Mouse (Mus musculus) A20 (cell line): ENCODE measurements at regions not wholly inside any gene's neighbourhood (a gene's known extent, or its start where the extent isn't known, plus 50 kb on each side); places are given as distances from the start of the nearest gene placed in this dataset.
A peak's percentile ranks its signal among the peaks of the same experiment; 100 is the strongest.

ENCODE experiments used
- DNase-seq: peaks from one replicate; pipeline ENCODE4 v3.0.0-alpha.2; 2011; ENCODE audit warnings: low read depth, low spot score

GRCm38 (mm10) chr6:15501063-15501462 lies 219.4 kb upstream of the Mdfic start:
- DNase-seq = no peak

GRCm38 (mm10) chr6:15509314-15509713 lies 211.1 kb upstream of the Mdfic start:
- DNase-seq = no peak

- peak; percentile 52 for DNase-seq
Measured at GRCm38 (mm10) chr6:15537279-15537678, 183.2 kb upstream of the Mdfic start.

DNA sequence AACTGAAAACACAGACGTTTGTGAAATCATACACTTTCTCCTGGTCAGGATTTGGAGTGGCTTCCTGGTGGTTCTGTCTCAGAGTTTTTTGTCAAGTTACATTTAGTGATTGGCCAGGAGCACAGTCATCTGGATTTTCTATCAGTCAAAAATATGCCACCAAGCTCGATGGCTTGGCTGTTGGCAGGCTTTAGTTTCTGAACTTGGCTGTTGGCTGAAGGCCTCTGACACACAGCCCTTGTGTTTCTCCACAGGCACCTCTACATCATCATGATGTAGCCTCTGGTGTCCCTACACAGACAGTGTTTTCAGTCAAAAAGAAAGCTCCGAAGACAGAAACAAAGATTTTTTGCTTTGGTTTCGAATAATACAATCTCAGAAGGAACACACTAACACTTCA lies 178.5 kb upstream of the Mdfic start:
- DNase-seq = no peak

DNA sequence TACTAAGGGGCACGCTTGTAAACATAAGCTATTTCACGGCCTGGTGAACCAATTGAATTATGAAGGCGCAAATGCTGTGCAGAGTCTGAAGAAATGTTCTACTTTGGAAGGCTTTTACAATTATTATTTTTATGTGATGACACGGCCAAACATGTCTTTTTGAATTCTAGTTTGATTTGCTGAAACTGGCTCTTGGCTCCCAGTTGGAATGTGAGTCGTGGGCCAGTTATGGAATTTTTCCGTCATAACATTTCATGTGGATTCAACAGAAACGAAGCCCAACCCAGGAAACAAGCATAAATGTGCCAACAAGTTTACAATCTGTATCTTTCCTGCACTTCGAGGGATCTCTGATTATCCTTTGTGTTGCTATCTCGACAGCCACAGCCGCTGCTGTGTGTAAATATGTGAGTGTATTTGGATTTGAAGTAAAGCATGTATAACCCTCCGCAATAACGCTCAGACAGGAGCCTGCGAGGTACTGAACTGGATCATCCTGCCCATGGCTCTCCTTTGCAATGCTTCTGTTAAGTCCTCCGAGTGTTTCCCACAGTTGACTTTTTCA lies 176.9 kb upstream of the Mdfic start:
- DNase-seq = no peak

GRCm38 (mm10) chr6:15548833-15549232 lies 171.6 kb upstream of the Mdfic start:
- DNase-seq = no peak

GRCm38 (mm10) chr6:15592780-15593179 lies 127.7 kb upstream of the Mdfic start:
- peak; percentile 27 for DNase-seq

- no peak for DNase-seq
Measured at GRCm38 (mm10) chr6:15597226-15597983, 123.1 kb upstream of the Mdfic start.

DNA sequence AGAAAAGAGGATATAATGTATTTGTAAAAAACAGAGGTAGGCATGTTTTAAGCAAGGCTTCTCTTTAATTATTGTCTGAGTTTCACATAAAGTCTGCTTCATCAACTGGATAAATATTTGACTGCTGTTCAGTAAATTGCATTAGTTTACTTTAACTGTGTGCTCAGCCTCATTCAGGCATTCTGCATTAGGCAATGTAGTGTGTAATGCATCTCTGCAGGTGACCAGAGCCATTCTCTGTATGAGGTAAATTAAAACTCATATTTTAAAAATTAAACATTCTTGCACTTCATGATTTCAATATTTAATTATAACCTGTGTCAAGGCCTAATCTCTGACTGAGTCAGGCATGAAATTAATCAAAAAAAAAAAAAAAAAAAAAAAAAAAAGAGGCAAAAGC lies 110.3 kb upstream of the Mdfic start:
- DNase-seq = no peak

GRCm38 (mm10) chr6:15625910-15626564 lies 94.4 kb upstream of the Mdfic start:
- DNase-seq = peak; percentile 78

- DNase-seq = no peak
Measured at GRCm38 (mm10) chr6:15638548-15638947, 81.9 kb upstream of the Mdfic start.

DNA sequence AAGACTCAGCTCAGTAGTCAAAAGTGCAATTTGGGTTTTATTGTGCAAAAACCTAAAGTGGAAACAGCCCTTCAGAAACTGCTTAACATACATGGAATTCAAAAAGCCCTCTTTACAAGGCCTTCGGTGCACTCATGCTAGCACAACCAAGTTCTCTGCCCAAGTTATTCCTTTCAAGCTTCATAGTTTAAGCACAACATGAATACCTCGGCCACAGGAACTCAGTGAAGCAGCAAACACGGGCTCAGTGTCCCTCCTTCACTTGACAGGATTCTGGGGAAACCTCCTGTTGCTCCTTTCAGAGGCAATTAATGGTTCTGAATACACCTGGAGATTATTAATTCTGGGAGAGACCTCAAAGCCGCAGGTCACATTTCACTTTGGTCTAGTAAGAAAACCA lies 81.1 kb upstream of the Mdfic start:
- DNase-seq = no peak

DNA sequence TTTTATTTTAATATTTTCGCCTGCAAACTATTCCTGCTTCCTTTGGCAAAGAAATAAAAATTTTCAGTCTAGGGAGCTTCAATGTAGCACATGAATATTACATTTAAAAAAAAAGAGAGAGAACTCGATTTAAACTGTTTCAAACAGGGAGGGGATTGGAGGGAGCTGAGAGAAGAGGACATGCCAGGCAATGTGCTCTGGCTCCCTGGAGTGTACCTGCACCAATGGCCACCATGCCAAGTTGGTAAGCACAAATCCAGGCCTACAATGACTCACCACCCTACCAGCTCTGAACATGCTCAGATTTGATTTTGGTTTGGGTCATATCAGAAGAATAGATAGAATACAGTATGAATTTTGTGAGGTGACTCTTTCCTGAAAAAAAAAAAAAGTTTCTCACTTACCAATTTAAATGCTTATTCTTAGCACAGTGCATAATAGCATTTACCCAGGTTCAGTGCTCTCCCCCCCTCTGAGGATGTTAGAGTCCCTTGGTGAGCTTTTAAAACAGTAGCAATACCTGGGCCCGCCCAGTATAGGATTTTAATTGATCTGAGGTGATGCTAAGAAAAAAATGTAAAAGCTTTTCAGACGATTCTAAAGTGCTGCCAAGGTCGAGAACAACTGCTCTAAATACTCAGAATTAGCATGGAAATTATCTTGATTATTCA lies 80.5 kb upstream of the Mdfic start:
- no peak for DNase-seq

- no peak for DNase-seq
Measured at GRCm38 (mm10) chr6:15644311-15644710, 76.2 kb upstream of the Mdfic start.

- DNase-seq = no peak
Measured at GRCm38 (mm10) chr6:15647499-15647898, 73.0 kb upstream of the Mdfic start.
